Mouse (Mus musculus) liver, adult 2 months (tissue): Measurements from ENCODE around the gene Cd8a.

Experiments
- CTCF ChIP-seq: fragments of 200-500 bp; IDR thresholded peaks from 2 replicates; pipeline ENCODE4 v1.5.1; 2011; ENCODE audit warnings: low read depth, low read length, control low read depth
- POLR2A ChIP-seq: fragments of 200-500 bp; IDR thresholded peaks from 2 replicates; pipeline ENCODE4 v1.6.1; 2011; ENCODE audit warnings: low read length, control low read depth; ENCODE audit not compliant: insufficient read depth; ENCODE audit errors: extremely low read depth

DNA sequence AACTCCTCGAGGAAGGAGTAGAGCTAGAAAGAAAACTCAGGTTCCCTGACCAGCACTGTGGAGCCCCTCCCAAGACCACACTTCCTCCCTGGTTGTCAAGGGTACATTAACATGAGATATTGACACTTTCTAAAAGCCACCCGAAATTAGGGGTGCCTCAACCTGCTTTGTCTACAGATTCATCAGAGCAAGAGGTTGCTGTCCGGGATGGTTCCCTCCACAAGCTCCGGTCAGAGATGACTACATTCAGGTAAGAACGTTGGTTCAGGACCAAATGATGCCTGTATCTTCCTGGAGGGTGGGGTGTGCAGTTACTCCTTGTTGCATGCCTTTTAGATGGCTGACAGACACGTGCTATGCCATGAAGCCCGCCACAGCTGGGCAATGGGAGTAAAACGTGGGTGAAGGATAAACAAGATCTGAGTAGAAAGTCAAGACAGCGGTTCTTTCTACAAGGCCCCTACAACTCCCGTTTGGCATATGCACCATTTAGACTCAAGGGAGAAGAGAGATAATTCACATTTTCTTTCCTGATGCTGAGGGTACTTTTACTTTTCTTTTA lies 20.3 kb upstream of the Cd8a start:
- TF ChIP-seq CTCF (no peak), POLR2A (no peak)
